Mouse (Mus musculus) heart, adult 8-10 months (tissue): Measurements from ENCODE around the gene AU022252. TPM values are rescaled to one million over a fixed set of nuclear protein-coding genes. Genes with fewer than 3 reads are reported as not detected.

Experiments
- DNase-seq: peaks from one replicate; pipeline ENCODE4 v3.0.0; 2022; ENCODE audit warnings: low spot score
- total RNA-seq, 4 experiments: library from RNA; stranded (reverse); gene quantifications; 2 replicates each; pipeline ENCODE4 v1.2.4; 2022

Gene AU022252
- total RNA-seq, 4 experiments from 2014 or later = 15.8 to 26.5 (median 22.3) TPM

- DNase-seq = no peak
Observed at GRCm38 (mm10) chr4:119244468-119245240, 12.1 kb upstream of the AU022252 start.

- DNase-seq = no peak
Observed at GRCm38 (mm10) chr4:119242571-119242970, 10.1 kb upstream of the AU022252 start.

GRCm38 (mm10) chr4:119241664-119242063 lies 9.2 kb upstream of the AU022252 start:
- no peak for DNase-seq

- DNase-seq = peak; percentile 62
Observed at GRCm38 (mm10) chr4:119239181-119239682, 6.7 kb upstream of the AU022252 start.

- no peak for DNase-seq
Observed at GRCm38 (mm10) chr4:119238661-119239060, 6.1 kb upstream of the AU022252 start.

- DNase-seq = no peak
Observed at GRCm38 (mm10) chr4:119234348-119234747, 1.8 kb upstream of the AU022252 start.

- DNase-seq = peak; percentile 58
Observed at GRCm38 (mm10) chr4:119233256-119233901, 867 bp upstream of the AU022252 start.

GRCm38 (mm10) chr4:119226751-119227150 lies 5.8 kb downstream of the AU022252 start:
- DNase-seq = no peak

GRCm38 (mm10) chr4:119225719-119226118 lies 6.8 kb downstream of the AU022252 start:
- no peak for DNase-seq

GRCm38 (mm10) chr4:119224534-119224933 lies 8.0 kb downstream of the AU022252 start:
- no peak for DNase-seq

GRCm38 (mm10) chr4:119223696-119224095 lies 8.8 kb downstream of the AU022252 start:
- no peak for DNase-seq

- no peak for DNase-seq
Observed at GRCm38 (mm10) chr4:119218169-119218568, 14.3 kb downstream of the AU022252 start, which contains the start of gene Tmem269. TSS of gene Tmem269 (minus strand) at chr4:119218217.

GRCm38 (mm10) chr4:119216667-119217066 lies 15.8 kb downstream of the AU022252 start:
- DNase-seq = no peak

- peak; percentile 28 for DNase-seq
Observed at GRCm38 (mm10) chr4:119204672-119205071, 27.8 kb downstream of the AU022252 start.

- no peak for DNase-seq
Observed at GRCm38 (mm10) chr4:119198105-119198504, 34.4 kb downstream of the AU022252 start.

GRCm38 (mm10) chr4:119195582-119196320 lies 36.8 kb downstream of the AU022252 start:
- DNase-seq = peak; percentile 12

GRCm38 (mm10) chr4:119194909-119195581 lies 37.5 kb downstream of the AU022252 start, which contains the start of gene Svbp:
TSS of gene Svbp (plus strand) at chr4:119195306.
- peak; percentile 70 for DNase-seq

GRCm38 (mm10) chr4:119192757-119193156 lies 39.8 kb downstream of the AU022252 start:
- no peak for DNase-seq

- no peak for DNase-seq
Observed at GRCm38 (mm10) chr4:119191273-119191672, 41.2 kb downstream of the AU022252 start.

GRCm38 (mm10) chr4:119190618-119191017 lies 41.9 kb downstream of the AU022252 start:
- DNase-seq = no peak

GRCm38 (mm10) chr4:119189864-119190263 lies 42.6 kb downstream of the AU022252 start, which contains the start of gene Ermap:
TSS of gene Ermap (minus strand) at chr4:119190011.
- no peak for DNase-seq
